Mouse (Mus musculus) liver, embryonic 12.5 days (tissue): Measurements from ENCODE around the gene Vdr. TPM values are rescaled to one million over a fixed set of nuclear protein-coding genes. Genes with fewer than 3 reads are reported as not detected.

Experiments
- ATAC-seq: fragments of 200-750 bp; cut with Nextera tagmentation; 2 replicates; pipeline ENCODE4 v1.8.0; 2017; ENCODE audit warnings: moderate number of reproducible peaks, mild to moderate bottlenecking, moderate library complexity
- H3K27ac ChIP-seq: fragments of 300-500 bp; sonication (generic); 2 replicates; pipeline ENCODE4 v1.5.1; 2016; ENCODE audit warnings: mild to moderate bottlenecking
- H3K27me3 ChIP-seq: fragments of 300-500 bp; sonication (generic); replicated peaks from 2 replicates; pipeline ENCODE4 v1.6.1; 2016; ENCODE audit warnings: mild to moderate bottlenecking, moderate library complexity
- H3K36me3 ChIP-seq: fragments of 300-500 bp; sonication (generic); 2 replicates; pipeline ENCODE4 v1.6.1; 2016; ENCODE audit warnings: mild to moderate bottlenecking, moderate library complexity
- H3K4me1 ChIP-seq: fragments of 300-500 bp; sonication (generic); 2 replicates; pipeline ENCODE4 v1.6.1; 2016
- H3K4me2 ChIP-seq: fragments of 300-500 bp; sonication (generic); 2 replicates; pipeline ENCODE4 v1.6.1; 2016; ENCODE audit warnings: mild to moderate bottlenecking, moderate library complexity
- H3K4me3 ChIP-seq: fragments of 300-500 bp; sonication (generic); 2 replicates; pipeline ENCODE4 v1.5.1; 2016; ENCODE audit warnings: mild to moderate bottlenecking, moderate library complexity
- H3K9ac ChIP-seq: fragments of 300-500 bp; sonication (generic); 2 replicates; pipeline ENCODE4 v1.6.1; 2016; ENCODE audit warnings: mild to moderate bottlenecking, moderate library complexity
- H3K9me3 ChIP-seq: fragments of 300-500 bp; sonication (generic); replicated peaks from 2 replicates; pipeline ENCODE4 v1.6.1; 2016; ENCODE audit warnings: mild to moderate bottlenecking, moderate library complexity
- WGBS: fragments of 180-500 bp; shearing (Covaris S2); methylation state at CpG from one replicate; pipeline ENCODE4 v1.1.7; 2016; ENCODE audit not compliant: insufficient replicate concordance; 5-methylcytosine and 5-hydroxymethylcytosine counted together
- polyA plus RNA-seq: library from polyadenylated mRNA; unstranded; fragments of >200 nt; fragmentation: Nextera tagmentation; extraction: Ambion mirVana; gene quantifications from 2 replicates; pipeline ENCODE4 v1.2.1, GENCODE M21; 2016

Vdr gene
- 0.46 and 0.66 TPM in 2 replicates for polyA plus RNA-seq

DNA sequence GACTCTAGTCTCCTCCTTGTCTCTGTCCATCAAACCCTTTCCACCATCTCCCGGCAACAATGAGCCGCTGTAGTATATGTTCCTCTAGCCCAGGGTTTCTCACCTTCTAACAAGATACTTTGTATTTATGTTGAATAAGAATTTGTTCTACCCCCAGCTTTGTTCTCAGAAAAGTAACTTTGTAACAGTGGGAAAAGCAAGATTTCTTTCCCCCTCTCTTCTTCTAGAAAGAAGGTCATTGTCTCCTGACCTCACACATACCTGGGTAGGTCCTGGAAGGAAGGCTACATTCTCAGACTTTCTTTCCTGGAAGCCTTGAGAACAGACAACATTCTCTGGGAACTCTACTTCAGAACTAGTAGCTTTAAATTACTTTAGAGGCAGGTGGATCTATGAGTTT, at the start of gene Vdr:
Vdr (minus strand) TSS at position 101 of the 400 bp plus-strand sequence.
- Histone ChIP-seq H3K9ac (no peak within 1 kb of the TSS), H3K36me3 (no peaks in the 10 kb centered on the region), H3K4me1 (peaks cover 22% of the 10 kb centered on the region), H3K4me2 (no peak within 1 kb of the TSS), H3K9me3 (no peaks in the 10 kb centered on the region), H3K27ac (no peak within 1 kb of the TSS), H3K4me3 (no peak within 1 kb of the TSS), H3K27me3 (peaks cover 89% of the 10 kb centered on the region)
- WGBS: 70% methylated on average over 2 of the region's 2 CpGs
- ATAC-seq: no peak

DNA sequence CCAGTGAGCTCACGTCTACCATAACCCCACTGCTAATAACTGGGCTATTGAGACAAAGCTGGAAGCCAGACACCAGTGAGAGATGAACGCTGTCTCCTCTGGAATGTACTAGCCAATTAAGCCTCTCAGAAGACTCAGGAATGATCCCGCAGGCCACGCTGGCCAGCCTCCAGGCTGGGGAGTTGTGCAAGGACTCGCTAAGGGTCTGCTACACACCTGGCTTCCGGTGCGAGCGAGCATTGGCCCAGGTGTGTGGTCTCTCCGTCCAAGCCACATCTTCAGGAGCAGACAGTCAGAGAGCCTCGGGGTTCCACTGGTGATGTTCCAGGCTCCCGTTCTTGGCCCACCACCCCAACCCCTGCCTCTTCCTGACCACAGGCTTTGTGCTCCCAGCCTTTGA, 46.0 kb upstream of the Vdr start:
- Histone ChIP-seq H3K27me3 (peaks cover 6% of the 10 kb centered on the region; the same call in 1 of the 2 replicates), H3K4me2 (no peak overlapping the region), H3K9ac (no peak overlapping the region), H3K36me3 (no peaks in the 10 kb centered on the region), H3K4me1 (no peaks in the 10 kb centered on the region), H3K9me3 (no peaks in the 10 kb centered on the region), H3K27ac (no peak overlapping the region), H3K4me3 (no peak overlapping the region)
- 67% methylated on average over 11 of the region's 11 CpGs for WGBS
- no peak for ATAC-seq

DNA sequence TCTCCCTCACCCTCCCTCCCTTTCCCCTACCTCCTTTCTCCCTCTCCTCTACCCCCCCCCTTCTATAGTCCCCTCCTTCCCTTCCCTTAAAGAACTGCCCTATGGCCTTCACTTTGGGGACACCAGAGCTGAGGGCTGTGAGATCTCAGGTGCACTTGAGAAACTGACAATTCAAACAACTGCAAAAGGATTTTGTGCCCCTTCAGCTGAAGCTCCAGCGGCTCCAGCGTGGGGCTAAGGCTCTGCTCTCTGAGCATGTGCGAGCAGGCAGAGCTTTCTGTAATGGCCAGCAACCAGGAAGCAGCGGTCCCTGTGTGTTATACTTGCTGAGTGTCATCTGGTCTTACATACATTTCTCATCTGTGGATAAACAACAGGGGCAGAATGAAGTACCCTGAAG, 45.3 kb upstream of the Vdr start:
- no peak overlapping the region for H3K27ac ChIP-seq
- peaks cover 8% of the 10 kb centered on the region; the same call in 1 of the 2 replicates for H3K27me3 ChIP-seq
- 31% methylated on average over 4 of the region's 4 CpGs for WGBS
- no peaks in the 10 kb centered on the region for H3K36me3 ChIP-seq
- no peak overlapping the region for H3K4me2 ChIP-seq
- no peak overlapping the region for H3K9ac ChIP-seq
- H3K9me3 ChIP-seq: no peaks in the 10 kb centered on the region
- H3K4me3 ChIP-seq: no peak overlapping the region
- no peak for ATAC-seq
- H3K4me1 ChIP-seq: no peaks in the 10 kb centered on the region

DNA sequence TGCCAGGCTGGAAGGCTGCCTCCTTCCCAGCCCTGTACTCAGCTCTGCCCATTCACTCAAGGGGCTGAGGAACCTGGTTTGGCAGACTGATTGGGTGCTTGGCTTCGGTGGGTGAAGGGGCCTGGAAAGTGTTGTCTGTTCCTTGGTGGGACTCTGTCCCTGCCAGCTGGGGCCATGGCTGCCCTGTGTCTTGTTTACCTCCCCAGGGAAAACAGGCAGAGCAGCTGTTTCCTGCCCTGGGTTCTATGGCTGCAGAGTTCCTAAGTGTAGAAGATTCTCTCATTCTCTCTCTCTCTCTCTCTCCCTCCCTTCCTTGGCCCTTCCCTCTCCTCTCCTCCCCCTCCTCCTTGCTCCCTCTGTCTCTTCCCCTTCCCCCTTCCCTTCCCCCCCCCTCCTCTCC, 44.9 kb upstream of the Vdr start:
- Histone ChIP-seq H3K27me3 (peaks cover 8% of the 10 kb centered on the region; the same call in 1 of the 2 replicates), H3K36me3 (no peaks in the 10 kb centered on the region), H3K27ac (no peak overlapping the region), H3K9me3 (no peaks in the 10 kb centered on the region), H3K9ac (no peak overlapping the region), H3K4me2 (no peak overlapping the region), H3K4me3 (no peak overlapping the region), H3K4me1 (no peaks in the 10 kb centered on the region)
- WGBS: 50% methylated on average over 1 of the region's 1 CpGs
- no peak for ATAC-seq

DNA sequence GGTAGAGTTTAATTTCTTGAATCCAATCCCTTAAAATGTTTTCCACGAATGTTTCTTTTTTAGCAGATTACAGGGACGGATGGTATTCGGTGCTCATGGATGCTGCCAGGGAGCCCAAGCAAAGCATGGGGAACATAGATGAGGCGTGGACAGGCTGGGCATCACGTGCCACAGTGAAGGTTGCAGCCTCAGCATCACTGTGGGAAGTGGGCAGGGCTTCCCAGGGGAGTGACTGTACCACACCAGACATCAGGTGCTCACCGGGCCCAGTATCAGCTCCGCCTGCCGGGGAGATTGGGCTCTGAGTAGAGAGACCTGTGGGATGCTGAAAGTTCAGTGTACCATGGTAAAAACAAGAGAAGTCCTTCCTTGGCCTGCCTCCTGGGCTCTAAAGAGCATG, 44.2 kb upstream of the Vdr start:
- Histone ChIP-seq H3K36me3 (no peaks in the 10 kb centered on the region), H3K4me3 (no peak overlapping the region), H3K4me1 (no peaks in the 10 kb centered on the region), H3K9me3 (no peaks in the 10 kb centered on the region), H3K9ac (no peak overlapping the region), H3K27ac (no peak overlapping the region), H3K4me2 (no peak overlapping the region), H3K27me3 (peaks cover 9% of the 10 kb centered on the region; the same call in 1 of the 2 replicates)
- 62% methylated on average over 8 of the region's 8 CpGs for WGBS
- ATAC-seq: no peak

- Histone ChIP-seq H3K4me1 (no peaks in the 10 kb centered on the region), H3K27ac (no peak overlapping the region), H3K4me2 (no peak overlapping the region), H3K36me3 (no peaks in the 10 kb centered on the region), H3K9ac (no peak overlapping the region), H3K4me3 (no peak overlapping the region), H3K9me3 (no peaks in the 10 kb centered on the region), H3K27me3 (peaks cover 27% of the 10 kb centered on the region)
- WGBS: 61% methylated on average over 4 of the region's 4 CpGs
- ATAC-seq: 0 out of 2 replicates have a peak, but pooled peaks have one; percentile 30
Measured at GRCm38 (mm10) chr15:97952889-97953189, 42.4 kb upstream of the Vdr start.

DNA sequence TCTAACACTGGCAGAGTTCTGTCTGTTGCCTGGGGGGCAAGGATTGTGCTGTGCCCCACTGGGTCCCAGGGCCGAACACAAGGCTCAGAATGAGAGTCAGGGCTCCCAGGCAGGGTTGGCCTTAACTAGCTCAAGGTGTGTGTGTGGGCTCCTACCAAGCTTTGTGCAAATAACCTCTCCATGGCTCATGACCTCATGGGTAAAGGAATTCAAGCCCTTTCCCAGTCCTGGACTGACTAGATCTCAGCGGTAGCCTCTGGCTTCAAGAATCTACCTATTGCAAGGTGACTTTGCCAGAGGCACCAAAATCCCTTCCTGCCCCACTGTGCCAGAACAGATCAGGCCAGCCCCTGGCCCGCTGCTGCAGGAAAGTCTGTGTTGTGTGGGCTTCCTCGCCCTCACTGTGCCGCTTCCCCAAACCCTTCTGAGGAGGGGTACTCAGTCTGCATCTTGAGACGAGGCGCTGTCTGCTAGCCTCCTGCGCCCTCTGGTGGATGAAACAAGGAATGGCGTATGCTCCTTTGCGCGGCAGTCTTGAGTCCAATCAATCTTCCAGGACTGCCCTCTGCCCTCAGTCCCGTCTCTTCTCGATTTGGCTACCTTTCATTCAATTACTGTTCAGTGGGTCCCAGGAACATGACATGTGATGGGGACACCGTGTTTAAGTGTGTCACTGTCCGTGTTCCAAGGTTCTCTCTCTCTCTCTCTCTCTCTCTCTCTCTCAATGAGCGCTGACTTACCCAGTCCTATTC, 41.9 kb upstream of the Vdr start:
- WGBS: 16% methylated on average over 16 of the region's 16 CpGs
- Histone ChIP-seq H3K4me3 (no peak overlapping the region), H3K36me3 (no peaks in the 10 kb centered on the region), H3K9ac (no peak overlapping the region), H3K27ac (no peak overlapping the region), H3K4me1 (no peaks in the 10 kb centered on the region), H3K4me2 (no peak overlapping the region), H3K27me3 (peaks cover 28% of the 10 kb centered on the region), H3K9me3 (no peaks in the 10 kb centered on the region)
- no peak for ATAC-seq

DNA sequence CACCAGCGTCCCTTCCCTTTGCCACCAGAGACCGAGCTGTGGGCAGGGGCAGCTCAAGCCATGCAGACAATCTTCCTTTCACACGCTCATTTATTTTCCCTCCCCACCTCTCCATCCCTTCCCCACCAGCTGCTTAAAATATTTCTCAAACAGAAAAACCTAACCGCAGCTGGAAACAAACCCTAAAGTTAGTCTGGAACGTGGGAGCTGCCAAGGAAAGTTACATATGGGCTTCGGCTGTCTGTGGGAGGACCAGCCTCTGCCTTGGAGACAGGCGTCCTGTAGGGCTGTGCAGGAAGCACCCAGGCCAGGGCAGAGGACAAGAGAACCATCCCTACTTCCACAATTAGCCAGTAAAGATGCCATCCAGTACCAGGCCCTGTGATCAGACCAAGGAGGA, 39.8 kb upstream of the Vdr start:
- Histone ChIP-seq H3K27ac (no peak overlapping the region), H3K4me3 (no peak overlapping the region), H3K27me3 (peaks cover 29% of the 10 kb centered on the region), H3K4me1 (no peaks in the 10 kb centered on the region), H3K4me2 (no peak overlapping the region), H3K9ac (no peak overlapping the region), H3K9me3 (no peaks in the 10 kb centered on the region), H3K36me3 (no peaks in the 10 kb centered on the region)
- 50% methylated on average over 7 of the region's 7 CpGs for WGBS
- ATAC-seq: no peak

DNA sequence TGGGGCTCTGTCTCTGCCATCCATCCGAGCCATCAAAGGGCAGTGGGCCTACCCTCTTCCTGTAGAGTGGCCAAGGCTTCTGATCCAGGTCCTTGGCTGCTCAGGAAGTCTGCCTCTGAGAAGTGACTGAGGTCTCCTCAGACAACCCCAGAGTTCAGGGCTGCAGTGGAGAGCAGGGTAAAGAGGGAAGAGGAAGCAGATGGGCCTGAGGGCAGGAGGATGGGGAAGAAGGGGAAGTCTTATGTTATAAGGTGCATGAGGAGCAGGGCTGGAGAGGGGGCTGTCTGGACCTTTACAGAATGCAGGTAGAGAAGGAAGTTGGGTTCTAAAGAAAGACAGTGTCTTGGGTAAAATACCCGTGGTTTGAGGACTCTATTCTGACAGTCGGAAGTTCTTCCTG, 39.3 kb upstream of the Vdr start:
- Histone ChIP-seq H3K4me1 (no peaks in the 10 kb centered on the region), H3K4me3 (no peak overlapping the region), H3K27ac (no peak overlapping the region), H3K9ac (no peak overlapping the region), H3K36me3 (no peaks in the 10 kb centered on the region), H3K27me3 (peaks cover 34% of the 10 kb centered on the region), H3K9me3 (no peaks in the 10 kb centered on the region), H3K4me2 (no peak overlapping the region)
- ATAC-seq: no peak
- WGBS: 24% methylated on average over 3 of the region's 3 CpGs

DNA sequence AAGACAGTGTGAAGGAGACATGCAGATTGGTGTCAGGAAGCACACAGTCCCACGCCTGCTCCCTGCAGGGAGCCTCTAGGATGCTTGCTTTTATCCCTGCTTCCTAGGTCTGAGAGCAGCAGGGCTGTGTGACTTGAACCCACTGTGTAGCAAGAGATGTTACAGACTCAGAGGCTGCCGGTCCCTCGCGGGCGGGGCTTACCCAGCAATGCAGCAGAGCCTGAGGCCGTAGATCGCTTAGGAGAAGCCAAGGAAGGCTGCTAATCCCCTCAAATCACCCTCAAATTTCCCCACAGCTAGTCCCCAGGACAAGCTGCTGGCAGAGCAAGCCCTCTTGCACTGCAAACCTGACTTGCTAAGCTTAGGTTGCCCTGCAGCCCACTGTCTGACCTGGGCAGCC, 38.3 kb upstream of the Vdr start:
- H3K4me2 ChIP-seq: no peak overlapping the region
- no peak overlapping the region for H3K9ac ChIP-seq
- H3K27ac ChIP-seq: no peak overlapping the region
- H3K4me1 ChIP-seq: no peaks in the 10 kb centered on the region
- whole genome bisulfite sequencing: 41% methylated on average over 7 of the region's 7 CpGs
- no peak overlapping the region for H3K4me3 ChIP-seq
- no peaks in the 10 kb centered on the region for H3K9me3 ChIP-seq
- no peak for ATAC-seq
- peaks cover 38% of the 10 kb centered on the region for H3K27me3 ChIP-seq
- no peaks in the 10 kb centered on the region for H3K36me3 ChIP-seq

DNA sequence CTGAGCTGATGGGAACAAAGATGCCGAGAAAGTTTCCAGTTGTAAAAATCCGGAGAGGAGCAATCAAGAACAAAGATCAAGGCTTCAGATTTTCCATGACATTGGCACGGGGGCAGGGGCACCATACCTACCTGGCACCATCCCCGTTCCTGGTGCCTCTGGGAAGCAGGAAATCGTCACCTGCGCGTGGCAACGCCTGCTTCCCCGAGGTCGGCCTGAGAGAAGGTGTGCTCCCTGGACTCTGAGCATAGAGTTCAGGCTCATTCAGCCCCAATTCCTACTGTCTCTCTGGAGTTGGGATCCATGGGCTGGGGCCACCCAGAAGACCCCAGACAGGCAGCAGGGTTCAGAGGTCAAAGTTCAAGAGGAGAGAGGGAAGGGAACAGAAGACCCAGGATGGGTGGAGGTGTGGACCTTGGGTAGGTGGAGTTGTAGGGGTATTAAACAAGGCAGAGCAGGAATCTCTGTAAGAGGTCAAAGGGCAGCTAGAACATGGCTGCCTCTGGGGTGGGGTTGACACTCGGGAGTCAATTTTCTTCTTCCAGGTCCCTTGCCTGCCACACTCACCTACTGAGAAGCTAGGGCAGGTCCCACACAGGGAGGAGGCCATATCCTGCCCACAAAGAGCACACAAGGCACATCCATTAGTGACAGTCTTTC, 35.4 kb upstream of the Vdr start:
- Histone ChIP-seq H3K4me1 (no peaks in the 10 kb centered on the region), H3K4me3 (no peak overlapping the region), H3K27ac (no peak overlapping the region), H3K9me3 (no peaks in the 10 kb centered on the region), H3K27me3 (peaks cover 30% of the 10 kb centered on the region; the same call in 1 of the 2 replicates), H3K4me2 (no peak overlapping the region), H3K9ac (no peak overlapping the region), H3K36me3 (no peaks in the 10 kb centered on the region)
- no peak for ATAC-seq
- WGBS: 71% methylated on average over 9 of the region's 11 CpGs

DNA sequence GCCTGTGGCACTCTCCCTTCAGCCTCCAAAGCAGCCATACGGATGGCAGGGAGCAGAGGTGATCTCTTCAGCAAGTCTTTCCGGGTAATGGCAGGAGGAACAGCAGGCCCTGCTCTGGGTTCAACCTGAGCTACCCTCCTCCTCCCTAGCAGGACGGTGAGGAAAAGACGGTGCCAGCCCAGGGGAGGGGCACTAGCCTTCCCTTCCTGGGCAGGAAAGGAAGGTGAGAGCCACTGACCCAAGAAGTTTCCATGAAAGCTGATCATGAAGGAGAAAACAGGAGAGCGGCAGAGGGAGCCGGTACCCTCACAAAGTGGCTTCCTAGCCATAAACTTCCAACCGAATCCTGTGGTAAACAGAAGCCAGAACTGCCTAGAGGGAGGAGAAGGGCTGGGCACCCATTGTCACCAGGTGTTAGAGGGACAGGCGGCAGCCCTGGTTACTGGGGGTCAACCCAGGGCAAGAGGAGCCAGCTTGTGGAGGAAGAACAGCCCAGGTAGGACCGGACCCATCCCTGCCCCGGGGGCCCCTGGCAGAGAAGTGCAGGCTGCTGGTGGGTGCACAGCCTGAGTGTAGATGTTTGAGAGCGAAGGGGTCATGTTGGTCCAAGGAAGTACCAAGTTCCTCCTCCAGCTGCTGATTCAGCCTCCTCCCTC, 34.6 kb upstream of the Vdr start:
- no peak overlapping the region for H3K4me2 ChIP-seq

More for the DNA sequence above, 34.6 kb upstream of the Vdr start:
- no peak for ATAC-seq
- no peaks in the 10 kb centered on the region for H3K4me1 ChIP-seq
- H3K27ac ChIP-seq: no peak overlapping the region
- H3K36me3 ChIP-seq: no peaks in the 10 kb centered on the region
- H3K4me3 ChIP-seq: no peak overlapping the region
- no peaks in the 10 kb centered on the region for H3K9me3 ChIP-seq
- peaks cover 30% of the 10 kb centered on the region; the same call in 1 of the 2 replicates for H3K27me3 ChIP-seq
- no peak overlapping the region for H3K9ac ChIP-seq
- WGBS: 62% methylated on average over 11 of the region's 11 CpGs
